Mouse (Mus musculus) midbrain, postnatal 0 days (tissue): ENCODE results near the gene Arl2bp. TPM values are rescaled to one million over a fixed set of nuclear protein-coding genes. Genes with fewer than 3 reads are reported as not detected.

Experiments
- ATAC-seq: fragments of 200-750 bp; cut with Nextera tagmentation; 2 replicates; pipeline ENCODE4 v1.8.0; 2017; ENCODE audit warnings: moderate number of reproducible peaks, mild to moderate bottlenecking, moderate TSS enrichment, moderate library complexity; ENCODE audit not compliant: low FRiP score
- DNase-seq: peaks from one replicate; pipeline ENCODE4 v3.0.0-alpha.2; 2015; ENCODE audit warnings: low spot score
- H3K27ac ChIP-seq: fragments of 300-500 bp; sonication (generic); 2 replicates; pipeline ENCODE4 v1.5.1; 2014; ENCODE audit warnings: low read depth, mild to moderate bottlenecking, low read length, mixed read lengths
- H3K27me3 ChIP-seq: fragments of 300-500 bp; sonication (generic); 2 replicates; pipeline ENCODE4 v1.6.1; 2014; ENCODE audit warnings: low read length, control low read depth, mixed read lengths; ENCODE audit not compliant: insufficient read depth
- H3K36me3 ChIP-seq: fragments of 300-500 bp; sonication (generic); 2 replicates; pipeline ENCODE4 v1.6.1; 2014; ENCODE audit warnings: low read length, control low read depth, mixed read lengths; ENCODE audit not compliant: insufficient read depth
- H3K4me1 ChIP-seq: fragments of 300-500 bp; sonication (generic); 2 replicates; pipeline ENCODE4 v1.6.1; 2014; ENCODE audit warnings: mild to moderate bottlenecking, control low read depth, antibody characterized with exemption, low read length, mixed read lengths; ENCODE audit not compliant: insufficient read depth
- H3K4me2 ChIP-seq: fragments of 300-500 bp; sonication (generic); 2 replicates; pipeline ENCODE4 v1.6.1; 2014; ENCODE audit warnings: low read depth, mild to moderate bottlenecking, low read length, mixed read lengths; ENCODE audit not compliant: poor library complexity, severe bottlenecking
- H3K4me3 ChIP-seq: fragments of 300-500 bp; sonication (generic); 2 replicates; pipeline ENCODE4 v1.5.1; 2014; ENCODE audit warnings: low read depth, mild to moderate bottlenecking, low read length, moderate library complexity
- H3K9ac ChIP-seq: fragments of 300-500 bp; sonication (generic); replicated peaks from 2 replicates; pipeline ENCODE4 v1.6.1; 2014; ENCODE audit warnings: mild to moderate bottlenecking, low read length, moderate library complexity, mixed read lengths; ENCODE audit not compliant: poor library complexity, severe bottlenecking
- H3K9me3 ChIP-seq: fragments of 300-500 bp; sonication (generic); 2 replicates; pipeline ENCODE4 v1.6.1; 2016; ENCODE audit warnings: low read length, control low read depth
- CTCF ChIP-seq: IDR thresholded peaks from 2 replicates; pipeline ENCODE4 v1.5.1; 2016; ENCODE audit warnings: antibody characterized with exemption, mild to moderate bottlenecking
- WGBS: fragments of 180-500 bp; shearing (Covaris S2); extraction: QIAGEN DNeasy Blood & Tissue Kit; methylation state at CpG from one replicate; pipeline ENCODE4 v1.1.7; 2014; 5-methylcytosine and 5-hydroxymethylcytosine counted together
- polyA plus RNA-seq: library from polyadenylated mRNA; unstranded; fragments of >200 nt; fragmentation: Nextera tagmentation; extraction: Ambion mirVana; gene quantifications from 2 replicates; pipeline ENCODE4 v1.2.1, GENCODE M21; 2015
- total RNA-seq: library from RNA; depleted of rRNA; stranded (reverse); fragments of >200 nt; gene quantifications from 2 replicates; pipeline ENCODE4 v1.2.3, GENCODE M21; 2014; rRNA removed

The Arl2bp gene
- 146 and 246 TPM in 2 replicates for total RNA-seq
- 180 and 187 TPM in 2 replicates for polyA plus RNA-seq

GRCm38 (mm10) chr8:94666456-94667308 lies at the start of gene Arl2bp:
Gene Arl2bp, plus strand, starts transcription at chr8:94666600.
- no peaks in the 10 kb centered on the region for H3K27me3 ChIP-seq
- H3K27ac ChIP-seq = peak within 1 kb of the TSS; percentile 98
- DNase-seq = peak; percentile 97
- H3K4me1 ChIP-seq = peaks cover 7% of the 10 kb centered on the region
- H3K4me3 ChIP-seq = peak within 1 kb of the TSS; percentile 84
- H3K4me2 ChIP-seq = peak within 1 kb of the TSS; percentile 65
- no peaks in the 10 kb centered on the region for H3K9me3 ChIP-seq
- ATAC-seq = peak; percentile 99
- TF ChIP-seq CTCF = no peak
- H3K9ac ChIP-seq = peak within 1 kb of the TSS; percentile 96
- WGBS = under 1% methylated on average over 68 of the region's 74 CpGs
- peaks cover 14% of the 10 kb centered on the region for H3K36me3 ChIP-seq

- H3K36me3 ChIP-seq = peaks cover 6% of the 10 kb centered on the region; the same call in 1 of the 2 replicates
- no peak overlapping the region for H3K9ac ChIP-seq
- H3K27me3 ChIP-seq = no peaks in the 10 kb centered on the region
- ATAC-seq (no peak), DNase-seq (no peak)
- no peaks in the 10 kb centered on the region for H3K4me1 ChIP-seq
- H3K4me2 ChIP-seq = no peak overlapping the region
- WGBS = 88% methylated on average over 1 of the region's 1 CpGs
- no peaks in the 10 kb centered on the region for H3K9me3 ChIP-seq
- no peak for TF ChIP-seq CTCF
- H3K4me3 ChIP-seq = no peak overlapping the region
- no peak overlapping the region for H3K27ac ChIP-seq
Observed at GRCm38 (mm10) chr8:94624885-94625284, 41.5 kb upstream of the Arl2bp start.

- TF ChIP-seq CTCF = no peak
- no peak overlapping the region for H3K4me2 ChIP-seq
- no peak overlapping the region for H3K9ac ChIP-seq
- no peaks in the 10 kb centered on the region for H3K4me1 ChIP-seq
- peaks cover 49% of the 10 kb centered on the region for H3K36me3 ChIP-seq
- WGBS = 95% methylated on average over 2 of the region's 2 CpGs
- no peaks in the 10 kb centered on the region for H3K27me3 ChIP-seq
- H3K4me3 ChIP-seq = no peak overlapping the region
- no peak for DNase-seq
- no peaks in the 10 kb centered on the region for H3K9me3 ChIP-seq
- ATAC-seq = no peak
- H3K27ac ChIP-seq = no peak overlapping the region
Observed at GRCm38 (mm10) chr8:94633564-94634194, 32.7 kb upstream of the Arl2bp start.

- H3K9ac ChIP-seq = no peak overlapping the region
- no peaks in the 10 kb centered on the region for H3K9me3 ChIP-seq
- no peak overlapping the region for H3K4me2 ChIP-seq
- peaks cover 50% of the 10 kb centered on the region for H3K36me3 ChIP-seq
- no peak for TF ChIP-seq CTCF
- H3K4me1 ChIP-seq = no peaks in the 10 kb centered on the region
- ATAC-seq (no peak), DNase-seq (no peak)
- H3K27me3 ChIP-seq = no peaks in the 10 kb centered on the region
- H3K27ac ChIP-seq = no peak overlapping the region
- no peak overlapping the region for H3K4me3 ChIP-seq
Observed at GRCm38 (mm10) chr8:94634211-94634610, 32.2 kb upstream of the Arl2bp start.

GRCm38 (mm10) chr8:94641183-94641582 lies 25.2 kb upstream of the Arl2bp start:
- DNase-seq (no peak), ATAC-seq (no peak)
- no peak overlapping the region for H3K9ac ChIP-seq
- no peak for TF ChIP-seq CTCF
- no peaks in the 10 kb centered on the region for H3K4me1 ChIP-seq
- no peaks in the 10 kb centered on the region for H3K9me3 ChIP-seq
- no peaks in the 10 kb centered on the region for H3K27me3 ChIP-seq
- H3K4me3 ChIP-seq = no peak overlapping the region
- H3K36me3 ChIP-seq = peaks cover 48% of the 10 kb centered on the region
- no peak overlapping the region for H3K27ac ChIP-seq
- no peak overlapping the region for H3K4me2 ChIP-seq
- WGBS = 93% methylated on average over 2 of the region's 2 CpGs

GRCm38 (mm10) chr8:94641938-94642337 lies 24.5 kb upstream of the Arl2bp start:
- peaks cover 50% of the 10 kb centered on the region for H3K36me3 ChIP-seq
- 90% methylated on average over 3 of the region's 3 CpGs for WGBS
- no peak for ATAC-seq

More at GRCm38 (mm10) chr8:94641938-94642337, 24.5 kb upstream of the Arl2bp start:
- no peaks in the 10 kb centered on the region for H3K9me3 ChIP-seq
- TF ChIP-seq CTCF = 0 out of 2 replicates have a peak, but pooled peaks have one; percentile 15
- DNase-seq = no peak
- H3K27ac ChIP-seq = no peak overlapping the region
- H3K9ac ChIP-seq = no peak overlapping the region
- no peaks in the 10 kb centered on the region for H3K4me1 ChIP-seq
- no peak overlapping the region for H3K4me2 ChIP-seq
- no peaks in the 10 kb centered on the region for H3K27me3 ChIP-seq
- no peak overlapping the region for H3K4me3 ChIP-seq
